Mouse (Mus musculus) MEL (cell line): ENCODE results near the gene Tradd. TPM values are rescaled to one million over a fixed set of nuclear protein-coding genes. Genes with fewer than 3 reads are reported as not detected.

ENCODE experiments used
- DNase-seq: peaks from one replicate; pipeline ENCODE4 v3.0.0; 2011; ENCODE audit warnings: low read depth, low spot score
- H3K27ac ChIP-seq: 2 replicates; pipeline ENCODE4 v1.5.1; 2012; ENCODE audit warnings: low read depth, mild to moderate bottlenecking, control low read depth, low read length, moderate library complexity; ENCODE audit not compliant: control insufficient read depth
- H3K27me3 ChIP-seq, 2 experiments: fragments of 150-350 bp in 1 of 2; sonication (generic) in 1 of 2; 2 replicates each; pipeline ENCODE4 v1.6.1; 2012; ENCODE audit warnings: low read length in 2 of 2, mild to moderate bottlenecking in 2 of 2, improper control_type of control experiment in 1 of 2, moderate library complexity in 1 of 2; ENCODE audit not compliant: insufficient read depth in 2 of 2, control insufficient read depth in 1 of 2
- H3K36me3 ChIP-seq, 2 experiments: 2 replicates each; pipeline ENCODE4 v1.6.1; 2012 to 2014; ENCODE audit warnings: low read length in 2 of 2, improper control_type of control experiment in 1 of 2, inconsistent platforms in 1 of 2, mild to moderate bottlenecking in 1 of 2; ENCODE audit not compliant: insufficient read depth in 2 of 2, control insufficient read depth in 1 of 2
- H3K4me1 ChIP-seq, 2 experiments: fragments of 150-350 bp in 1 of 2; sonication (generic) in 1 of 2; 2 replicates each; pipeline ENCODE4 v1.6.1; 2012; ENCODE audit warnings: low read length in 2 of 2, improper control_type of control experiment in 1 of 2, mild to moderate bottlenecking in 1 of 2; ENCODE audit not compliant: insufficient read depth in 2 of 2, control insufficient read depth in 1 of 2
- H3K4me3 ChIP-seq, 2 experiments: fragments of 150-350 bp in 1 of 2; sonication (generic) in 1 of 2; 2 replicates each; pipeline ENCODE4 v1.5.1; 2012; ENCODE audit warnings: low read depth in 2 of 2, low read length in 2 of 2, mild to moderate bottlenecking in 2 of 2, moderate library complexity in 2 of 2, control low read depth in 1 of 2, improper control_type of control experiment in 1 of 2; ENCODE audit not compliant: control insufficient read depth in 1 of 2, insufficient read depth in 1 of 2
- H3K79me2 ChIP-seq: 2 replicates; pipeline ENCODE4 v1.6.1; 2012; ENCODE audit warnings: mild to moderate bottlenecking, low read length, moderate library complexity; ENCODE audit not compliant: control insufficient read depth, poor library complexity, insufficient read depth
- H3K9ac ChIP-seq: 2 replicates; pipeline ENCODE4 v1.6.1; 2012; ENCODE audit warnings: low read depth, mild to moderate bottlenecking, control low read depth, low read length, moderate library complexity; ENCODE audit not compliant: control insufficient read depth, poor library complexity, severe bottlenecking
- H3K9me3 ChIP-seq: fragments of 150-350 bp; sonication (generic); replicated peaks from 2 replicates; pipeline ENCODE4 v1.6.1; 2012; ENCODE audit warnings: mild to moderate bottlenecking, low read length, improper control_type of control experiment, moderate library complexity; ENCODE audit not compliant: insufficient read depth
- BHLHE40 ChIP-seq: IDR thresholded peaks from 2 replicates; pipeline ENCODE4 v1.6.1; 2012; ENCODE audit warnings: low read depth, mild to moderate bottlenecking, inconsistent platforms, low read length, improper control_type of control experiment, borderline replicate concordance
- CHD1 ChIP-seq: IDR thresholded peaks from 2 replicates; pipeline ENCODE4 v1.6.1; 2012; ENCODE audit warnings: low read depth, mild to moderate bottlenecking, inconsistent platforms, low read length, improper control_type of control experiment
- CTCF ChIP-seq, 3 experiments: IDR thresholded peaks in 2 of 3; conservative IDR thresholded peaks in 1 of 3; 2 replicates each; pipeline ENCODE4 v1.5.1; 2011 to 2012; ENCODE audit warnings: low read length in 3 of 3, low read depth in 2 of 3, mild to moderate bottlenecking in 2 of 3, improper control_type of control experiment in 1 of 3, inconsistent platforms in 1 of 3, mixed read lengths in 1 of 3, moderate library complexity in 1 of 3; ENCODE audit not compliant: control insufficient read depth in 1 of 3, insufficient read depth in 1 of 3, poor library complexity in 1 of 3, severe bottlenecking in 1 of 3
- E2F4 ChIP-seq: IDR thresholded peaks from 2 replicates; pipeline ENCODE4 v1.6.1; 2011; ENCODE audit warnings: low read depth, low read length, improper control_type of control experiment, borderline replicate concordance
- EP300 ChIP-seq, 2 experiments: IDR thresholded peaks; 2 replicates each; pipeline ENCODE4 v1.6.1; 2011; ENCODE audit warnings: improper control_type of control experiment in 2 of 2, low read length in 2 of 2, low read depth in 1 of 2, mild to moderate bottlenecking in 1 of 2
- ETS1 ChIP-seq: IDR thresholded peaks from 2 replicates; pipeline ENCODE4 v1.6.1; 2012; ENCODE audit warnings: low read depth, mild to moderate bottlenecking, inconsistent platforms, low read length, improper control_type of control experiment, moderate library complexity
- GABPA ChIP-seq: IDR thresholded peaks from 2 replicates; pipeline ENCODE4 v1.6.1; 2012; ENCODE audit warnings: low read depth, mild to moderate bottlenecking, inconsistent platforms, low read length, improper control_type of control experiment, moderate library complexity
- GATA1 ChIP-seq: IDR thresholded peaks from 2 replicates; pipeline ENCODE4 v1.6.1; 2011; ENCODE audit warnings: low read depth, low read length, improper control_type of control experiment
- HCFC1 ChIP-seq: IDR thresholded peaks from 2 replicates; pipeline ENCODE4 v1.6.1; 2012; ENCODE audit warnings: low read depth, mild to moderate bottlenecking, inconsistent platforms, low read length, improper control_type of control experiment, moderate library complexity
- JUND ChIP-seq: IDR thresholded peaks from 2 replicates; pipeline ENCODE4 v1.6.1; 2011; ENCODE audit warnings: low read depth, mild to moderate bottlenecking, improper control_type of control experiment, low read length
- KAT2A ChIP-seq: conservative IDR thresholded peaks from 2 replicates; pipeline ENCODE4 v1.6.1; 2012; ENCODE audit warnings: low read depth, low read length, improper control_type of control experiment, inconsistent platforms
- MAFK ChIP-seq: IDR thresholded peaks from 2 replicates; pipeline ENCODE4 v1.6.1; 2011; ENCODE audit warnings: low read depth, mild to moderate bottlenecking, low read length, improper control_type of control experiment, borderline replicate concordance
- MAX ChIP-seq: IDR thresholded peaks from 2 replicates; pipeline ENCODE4 v1.6.1; 2011; ENCODE audit warnings: low read length, improper control_type of control experiment
- MAZ ChIP-seq: IDR thresholded peaks from 2 replicates; pipeline ENCODE4 v1.6.1; 2012; ENCODE audit warnings: low read depth, mild to moderate bottlenecking, inconsistent platforms, low read length, improper control_type of control experiment
- MEF2A ChIP-seq: IDR thresholded peaks from 2 replicates; pipeline ENCODE4 v1.6.1; 2014; ENCODE audit warnings: low read depth, mild to moderate bottlenecking, inconsistent platforms, low read length, improper control_type of control experiment; ENCODE audit not compliant: poor library complexity, insufficient replicate concordance, severe bottlenecking; ENCODE audit errors: extremely low read depth
- MXI1 ChIP-seq: IDR thresholded peaks from 2 replicates; pipeline ENCODE4 v1.6.1; 2011; ENCODE audit warnings: mild to moderate bottlenecking, low read depth, low read length, improper control_type of control experiment
- NELFE ChIP-seq: IDR thresholded peaks from 2 replicates; pipeline ENCODE4 v1.6.1; 2011; ENCODE audit warnings: low read depth, low read length, improper control_type of control experiment
- NRF1 ChIP-seq: IDR thresholded peaks from 2 replicates; pipeline ENCODE4 v1.6.1; 2014; ENCODE audit warnings: low read depth, mild to moderate bottlenecking, inconsistent platforms, low read length, improper control_type of control experiment, moderate library complexity; ENCODE audit not compliant: poor library complexity, insufficient read depth, severe bottlenecking
- POLR2A ChIP-seq, 2 experiments: IDR thresholded peaks; 2 replicates each; pipeline ENCODE4 v1.6.1; 2011 to 2012; ENCODE audit warnings: low read length in 2 of 2, mild to moderate bottlenecking in 2 of 2, control low read depth in 1 of 2, improper control_type of control experiment in 1 of 2, low read depth in 1 of 2, moderate library complexity in 1 of 2; ENCODE audit not compliant: control insufficient read depth in 1 of 2, insufficient read depth in 1 of 2, poor library complexity in 1 of 2
- POLR2AphosphoS2 ChIP-seq: IDR thresholded peaks from 2 replicates; pipeline ENCODE4 v1.6.1; 2011; ENCODE audit warnings: low read length, improper control_type of control experiment
- RCOR1 ChIP-seq: IDR thresholded peaks from 2 replicates; pipeline ENCODE4 v1.6.1; 2012; ENCODE audit warnings: low read depth, mild to moderate bottlenecking, inconsistent platforms, low read length, improper control_type of control experiment
- SIN3A ChIP-seq: IDR thresholded peaks from 2 replicates; pipeline ENCODE4 v1.6.1; 2012; ENCODE audit warnings: low read length, improper control_type of control experiment, inconsistent platforms
- SMC3 ChIP-seq: IDR thresholded peaks from 2 replicates; pipeline ENCODE4 v1.6.1; 2011; ENCODE audit warnings: low read depth, low read length, improper control_type of control experiment
- TAL1 ChIP-seq: IDR thresholded peaks from 2 replicates; pipeline ENCODE4 v1.6.1; 2012; ENCODE audit warnings: mild to moderate bottlenecking, inconsistent platforms, low read length, moderate library complexity, mixed read lengths
- TCF12 ChIP-seq: IDR thresholded peaks from 2 replicates; pipeline ENCODE4 v1.6.1; 2014; ENCODE audit warnings: low read depth, mild to moderate bottlenecking, inconsistent platforms, low read length, improper control_type of control experiment, moderate library complexity
- UBTF ChIP-seq: IDR thresholded peaks from 2 replicates; pipeline ENCODE4 v1.6.1; 2012; ENCODE audit warnings: low read depth, mild to moderate bottlenecking, inconsistent platforms, low read length, improper control_type of control experiment, moderate library complexity, borderline replicate concordance; ENCODE audit not compliant: insufficient read depth
- USF1 ChIP-seq: IDR thresholded peaks from 2 replicates; pipeline ENCODE4 v1.6.1; 2014; ENCODE audit warnings: low read depth, mild to moderate bottlenecking, inconsistent platforms, low read length, improper control_type of control experiment, moderate library complexity
- USF2 ChIP-seq, 2 experiments: IDR thresholded peaks; 2 replicates each; pipeline ENCODE4 v1.6.1; 2011 to 2012; ENCODE audit warnings: improper control_type of control experiment in 2 of 2, low read length in 2 of 2, borderline replicate concordance in 1 of 2, inconsistent platforms in 1 of 2, low read depth in 1 of 2, mild to moderate bottlenecking in 1 of 2; ENCODE audit not compliant: insufficient read depth in 1 of 2
- ZC3H11A ChIP-seq: IDR thresholded peaks from 2 replicates; pipeline ENCODE4 v1.6.1; 2012; ENCODE audit warnings: low read depth, mild to moderate bottlenecking, inconsistent platforms, low read length, improper control_type of control experiment
- ZMIZ1 ChIP-seq: IDR thresholded peaks from 2 replicates; pipeline ENCODE4 v1.6.1; 2012; ENCODE audit warnings: low read depth, mild to moderate bottlenecking, inconsistent platforms, low read length, improper control_type of control experiment, moderate library complexity
- polyA plus RNA-seq, 2 experiments: library from polyadenylated mRNA; stranded (reverse) in 1 of 2; unstranded in 1 of 2; fragments of >175 nt in 1 of 2; fragments of >200 nt in 1 of 2; gene quantifications; 2 replicates each; pipeline versions ENCODE4 v1.2.1 to v1.2.4; 2012; ENCODE audit warnings: low replicate concordance in 2 of 2, low read depth in 1 of 2; ENCODE audit not compliant: insufficient read length in 2 of 2, insufficient read depth in 1 of 2, missing spikeins in 1 of 2
- total RNA-seq: library from RNA; depleted of rRNA; stranded (reverse); fragments of 300-350 nt; gene quantifications from 2 replicates; pipeline ENCODE4 v1.2.3, GENCODE M21; 2012

Gene Tradd
- total and polyA plus RNA-seq, 3 experiments: 31.0 to 33.5 TPM; not detected in 1

DNA sequence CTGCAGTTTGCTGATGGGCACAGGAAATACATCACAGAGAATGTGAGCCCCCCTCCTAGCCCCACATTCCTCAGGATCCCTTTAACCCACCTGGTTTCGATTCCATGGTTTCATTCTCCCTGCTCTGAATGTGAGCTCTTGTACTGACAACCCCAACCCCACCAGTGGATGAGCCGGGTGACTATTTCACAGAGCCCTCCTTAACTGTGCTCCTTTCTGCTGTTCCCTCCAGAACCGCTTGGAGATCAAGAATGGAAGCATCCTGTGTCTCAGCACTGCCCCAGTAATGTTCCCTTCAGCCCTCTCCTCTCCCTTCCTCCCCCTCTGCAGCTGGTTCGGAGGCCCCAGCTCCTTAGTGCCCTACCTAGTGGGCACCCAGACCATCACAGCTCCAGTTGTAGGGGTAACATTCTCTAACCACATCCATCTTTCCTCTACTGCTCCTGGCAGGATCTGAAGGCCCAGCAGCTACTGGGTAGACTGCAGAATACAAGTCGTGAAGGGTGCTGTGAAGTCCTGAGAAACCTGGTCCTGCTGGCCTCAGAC, 41.8 kb upstream of the Tradd start:
- H3K79me2 ChIP-seq: peaks cover under 1% of the 10 kb centered on the region

DNA sequence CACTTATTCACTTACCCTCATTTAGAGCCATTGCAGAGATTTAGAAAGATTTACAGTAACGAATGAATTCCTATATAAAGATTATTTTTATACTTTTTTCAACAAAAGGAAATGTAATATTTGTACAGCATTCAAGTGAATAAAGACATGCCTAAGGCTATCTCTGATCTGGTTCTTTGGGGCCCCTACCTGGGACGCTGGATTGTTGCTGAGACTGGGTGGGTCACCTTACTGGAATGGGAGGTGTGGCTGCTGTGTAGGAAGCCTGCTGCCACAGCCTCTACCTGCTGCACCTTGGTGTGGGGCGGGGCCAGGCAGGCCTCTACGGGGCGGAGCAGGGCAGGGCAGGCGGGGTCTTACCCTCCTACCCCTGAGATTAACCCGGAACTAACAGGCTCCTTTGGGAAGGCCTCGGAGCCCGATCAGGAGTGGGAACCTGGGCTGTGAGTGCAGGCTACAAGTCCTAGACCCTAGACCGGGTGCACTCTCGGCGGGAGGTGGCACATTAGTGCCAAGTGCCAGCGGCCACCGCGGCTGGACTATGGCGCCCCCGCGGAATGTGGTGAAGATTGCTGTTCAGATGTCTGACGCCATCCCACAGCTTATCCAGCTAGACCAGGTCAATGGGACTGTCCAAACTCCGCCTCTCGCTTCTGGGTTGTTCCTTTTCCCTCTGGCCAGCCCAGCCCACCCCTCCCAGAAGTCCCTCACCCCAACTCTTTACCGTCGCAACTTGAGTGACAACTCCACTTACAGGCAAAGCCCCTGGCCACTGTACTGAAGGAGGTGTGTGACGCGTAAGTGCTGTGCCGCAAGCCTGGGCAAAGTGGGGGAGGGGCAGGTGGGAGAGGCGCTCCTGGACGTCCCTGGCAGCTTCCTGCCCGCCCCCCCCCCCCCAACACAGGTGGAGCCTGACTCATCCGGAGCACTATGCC, 41.1 kb upstream of the Tradd start, which contains the start of gene Elmo3:
Elmo3 (plus strand) TSS at position 391 of the 935 bp plus-strand sequence.
- peaks cover 7% of the 10 kb centered on the region for H3K79me2 ChIP-seq
- H3K27ac ChIP-seq: peak within 1 kb of the TSS; percentile 34
- TF ChIP-seq MEF2A (no peak), MXI1 (no peak), E2F4 (no peak), POLR2AphosphoS2 (peak; percentile 97), ZMIZ1 (peak; percentile 72), POLR2A (IDR thresholded peaks at IDR 0.05; ENCODE audit: control insufficient read depth in 1 of 2, insufficient read depth in 1 of 2, low read depth in 1 of 2, low read length in 2 of 2, poor library complexity in 1 of 2) (peak in 1 of 2 experiments; percentile 40; a peak in 2 of 4 replicates), SIN3A (no peak), NELFE (no peak), TCF12 (no peak), SMC3 (0 out of 2 replicates have a peak, but pooled peaks have one; percentile 14), USF1 (no peak), BHLHE40 (no peak), USF2 (IDR thresholded peaks at IDR 0.05; ENCODE audit: borderline replicate concordance in 1 of 2, insufficient read depth in 1 of 2, low read depth in 1 of 2, low read length in 2 of 2) (no peak), ETS1 (no peak), RCOR1 (no peak), MAFK (no peak), TAL1 (no peak), HCFC1 (no peak), GATA1 (no peak), GABPA (no peak), KAT2A (no peak)
- no peak within 1 kb of the TSS for H3K9ac ChIP-seq
- no peaks in the 10 kb centered on the region for H3K27me3 ChIP-seq
- H3K9me3 ChIP-seq: no peaks in the 10 kb centered on the region
- H3K36me3 ChIP-seq: peaks cover 16 to 33% of the 10 kb centered on the region in 2 experiments
- H3K4me3 ChIP-seq: no peak within 1 kb of the TSS
- H3K4me1 ChIP-seq: peaks cover 0 to 29% of the 10 kb centered on the region in 2 experiments; a peak in 3 of 4 replicates
- peak; percentile 34 for DNase-seq

More for the DNA sequence above, 41.8 kb upstream of the Tradd start:
- Histone ChIP-seq H3K4me3 (no peak overlapping the region), H3K27me3 (no peaks in the 10 kb centered on the region), H3K4me1 (peaks cover 0 to 24% of the 10 kb centered on the region in 2 experiments; a peak in 3 of 4 replicates), H3K9me3 (no peaks in the 10 kb centered on the region), H3K36me3 (peaks cover 10 to 26% of the 10 kb centered on the region in 2 experiments), H3K27ac (no peak overlapping the region), H3K9ac (no peak overlapping the region)
- TF ChIP-seq CHD1: no peak
- TF ChIP-seq CTCF (IDR thresholded peaks at IDR 0.05 in 2 of 3, conservative IDR thresholded peaks at IDR 0.05 in 1 of 3; ENCODE audit: control insufficient read depth in 1 of 3, insufficient read depth in 1 of 3, low read depth in 2 of 3, low read length in 3 of 3, poor library complexity in 1 of 3, severe bottlenecking in 1 of 3): no peak
- TF ChIP-seq GABPA: no peak
- no peak for TF ChIP-seq JUND
- no peak for TF ChIP-seq MAZ
- no peak for TF ChIP-seq ZC3H11A
- TF ChIP-seq MXI1: no peak
- no peak for TF ChIP-seq USF1
- TF ChIP-seq EP300 (IDR thresholded peaks at IDR 0.05; ENCODE audit: low read depth in 1 of 2, low read length in 2 of 2): no peak
- no peak for TF ChIP-seq NRF1
- TF ChIP-seq MAX: no peak
- no peak for TF ChIP-seq UBTF
- no peak for TF ChIP-seq POLR2AphosphoS2
- no peak for DNase-seq
